Mouse (Mus musculus): ENCODE data around the gene Pld4. TPM values are rescaled to one million over a fixed set of nuclear protein-coding genes. Genes with fewer than 3 reads are reported as not detected.

The Pld4 gene
- 8.4 and 42.0 TPM in 2 replicates for polyA plus RNA-seq (2015; fragmentation: Nextera tagmentation; extraction: Ambion mirVana)

- WGBS, result 48% methylated on average over 4 of the region's 4 CpGs
- Histone ChIP-seq H3K27ac (replicated peaks) (no peak within 1 kb of the TSS), H3K4me1 (no peaks in the 10 kb centered on the region), H3K4me2 (no peak within 1 kb of the TSS), H3K36me3 (no peaks in the 10 kb centered on the region), H3K9me3 (replicated peaks) (no peaks in the 10 kb centered on the region), H3K9ac (replicated peaks) (no peak within 1 kb of the TSS), H3K27me3 (replicated peaks) (0 out of 2 replicates have a peak, but pooled peaks cover 2% of the 10 kb centered on the region), H3K4me3 (replicated peaks) (no peak within 1 kb of the TSS)
- ATAC-seq (ENCODE audit: low FRiP score), result no peak
These were observed at the start of gene Pld4 for GRCm38 (mm10) chr12:112760154-112760926. Gene Pld4 (plus strand): TSS chr12:112760655.

- Histone ChIP-seq H3K36me3 (no peaks in the 10 kb centered on the region), H3K4me1 (no peaks in the 10 kb centered on the region), H3K9ac (replicated peaks) (no peak overlapping the region), H3K4me2 (no peak overlapping the region), H3K27me3 (replicated peaks) (0 out of 2 replicates have a peak, but pooled peaks cover 2% of the 10 kb centered on the region), H3K9me3 (replicated peaks) (no peaks in the 10 kb centered on the region), H3K4me3 (replicated peaks) (no peak overlapping the region), H3K27ac (replicated peaks) (no peak overlapping the region)
- ATAC-seq (ENCODE audit: low FRiP score), result no peak
- WGBS, result 68% methylated on average over 3 of the region's 3 CpGs
These were observed 46.5 kb upstream of the Pld4 start for GRCm38 (mm10) chr12:112713984-112714383.

- WGBS, result 34% methylated on average over 7 of the region's 7 CpGs
- H3K4me2 ChIP-seq, result no peak overlapping the region
- H3K4me1 ChIP-seq, result peaks cover 13% of the 10 kb centered on the region; the same call in 1 of the 2 replicates
- no peak for ATAC-seq (ENCODE audit: low FRiP score)
- no peaks in the 10 kb centered on the region for H3K36me3 ChIP-seq
- peaks cover 9% of the 10 kb centered on the region for H3K27me3 ChIP-seq (replicated peaks)
- H3K9me3 ChIP-seq (replicated peaks), result no peaks in the 10 kb centered on the region
- no peak overlapping the region for H3K9ac ChIP-seq (replicated peaks)
- H3K27ac ChIP-seq (replicated peaks), result no peak overlapping the region
- H3K4me3 ChIP-seq (replicated peaks), result no peak overlapping the region
These were observed 43.3 kb upstream of the Pld4 start for GRCm38 (mm10) chr12:112717140-112717539.

- H3K4me3 ChIP-seq (replicated peaks), result no peak overlapping the region
- no peak overlapping the region for H3K4me2 ChIP-seq
- H3K27ac ChIP-seq (replicated peaks), result no peak overlapping the region
- no peak overlapping the region for H3K9ac ChIP-seq (replicated peaks)
- ATAC-seq (ENCODE audit: low FRiP score), result no peak
- H3K36me3 ChIP-seq, result no peaks in the 10 kb centered on the region
- WGBS, result 71% methylated on average over 5 of the region's 5 CpGs
- H3K4me1 ChIP-seq, result peaks cover 28% of the 10 kb centered on the region
- peaks cover 9% of the 10 kb centered on the region for H3K27me3 ChIP-seq (replicated peaks)
- no peaks in the 10 kb centered on the region for H3K9me3 ChIP-seq (replicated peaks)
These were observed 41.5 kb upstream of the Pld4 start for GRCm38 (mm10) chr12:112718995-112719394.

GRCm38 (mm10) chr12:112720216-112720615, 40.2 kb upstream of the Pld4 start, which contains the start of gene Cep170b:
Gene Cep170b (plus strand): TSS chr12:112720455.
- 80% methylated on average over 6 of the region's 6 CpGs for WGBS
- Histone ChIP-seq H3K4me3 (replicated peaks) (peak within 1 kb of the TSS; percentile 88), H3K9me3 (replicated peaks) (no peaks in the 10 kb centered on the region), H3K4me2 (peak within 1 kb of the TSS; percentile 89), H3K4me1 (peaks cover 40% of the 10 kb centered on the region), H3K27ac (replicated peaks) (no peak within 1 kb of the TSS; the same call in 1 of the 2 replicates), H3K36me3 (no peaks in the 10 kb centered on the region), H3K27me3 (replicated peaks) (peaks cover 9% of the 10 kb centered on the region), H3K9ac (replicated peaks) (peak within 1 kb of the TSS; percentile 36; the same call in 1 of the 2 replicates)
- ATAC-seq (ENCODE audit: low FRiP score), result no peak

GRCm38 (mm10) chr12:112720890-112721423, 39.5 kb upstream of the Pld4 start:
- 0 out of 2 replicates have a peak, but pooled peaks have one; percentile 2 for ATAC-seq (ENCODE audit: low FRiP score)
- H3K27ac ChIP-seq (replicated peaks), result no peak overlapping the region; the same call in 1 of the 2 replicates
- H3K9ac ChIP-seq (replicated peaks), result peak overlapping the region; percentile 36; the same call in 1 of the 2 replicates
- peaks cover 43% of the 10 kb centered on the region for H3K4me1 ChIP-seq
- H3K9me3 ChIP-seq (replicated peaks), result no peaks in the 10 kb centered on the region
- H3K27me3 ChIP-seq (replicated peaks), result peaks cover 9% of the 10 kb centered on the region
- H3K4me3 ChIP-seq (replicated peaks), result peak overlapping the region; percentile 88
- peak overlapping the region; percentile 89 for H3K4me2 ChIP-seq
- no peaks in the 10 kb centered on the region for H3K36me3 ChIP-seq
- 39% methylated on average over 12 of the region's 12 CpGs for WGBS

GRCm38 (mm10) chr12:112721424-112722239, 38.8 kb upstream of the Pld4 start:
- ATAC-seq (ENCODE audit: low FRiP score), result peak; percentile 67

GRCm38 (mm10) chr12:112722240-112723027, 38.0 kb upstream of the Pld4 start:
- Histone ChIP-seq H3K4me2 (peak overlapping the region; percentile 89), H3K27ac (replicated peaks) (peak overlapping the region; percentile 75), H3K4me1 (peaks cover 53% of the 10 kb centered on the region), H3K36me3 (no peaks in the 10 kb centered on the region; the same call in 1 of the 2 replicates), H3K9ac (replicated peaks) (peak overlapping the region; percentile 88), H3K9me3 (replicated peaks) (no peaks in the 10 kb centered on the region), H3K4me3 (replicated peaks) (peak overlapping the region; percentile 88), H3K27me3 (replicated peaks) (peaks cover 9% of the 10 kb centered on the region)
- under 1% methylated on average over 60 of the region's 75 CpGs for WGBS
- peak; percentile 58 for ATAC-seq (ENCODE audit: low FRiP score)

More at GRCm38 (mm10) chr12:112721424-112722239, 38.8 kb upstream of the Pld4 start:
- Histone ChIP-seq H3K4me2 (peak overlapping the region; percentile 89), H3K27me3 (replicated peaks) (peaks cover 9% of the 10 kb centered on the region), H3K9ac (replicated peaks) (peak overlapping the region; percentile 88), H3K4me1 (peaks cover 48% of the 10 kb centered on the region), H3K4me3 (replicated peaks) (peak overlapping the region; percentile 88), H3K9me3 (replicated peaks) (no peaks in the 10 kb centered on the region), H3K36me3 (no peaks in the 10 kb centered on the region; the same call in 1 of the 2 replicates), H3K27ac (replicated peaks) (peak overlapping the region; percentile 75)
- 2% methylated on average over 59 of the region's 69 CpGs for WGBS

GRCm38 (mm10) chr12:112723028-112723330, 37.5 kb upstream of the Pld4 start:
- peaks cover 9% of the 10 kb centered on the region for H3K27me3 ChIP-seq (replicated peaks)
- peak; percentile 13 for ATAC-seq (ENCODE audit: low FRiP score)
- H3K4me3 ChIP-seq (replicated peaks), result peak overlapping the region; percentile 88
- no peaks in the 10 kb centered on the region for H3K9me3 ChIP-seq (replicated peaks)
- 16% methylated on average over 5 of the region's 5 CpGs for WGBS
- H3K27ac ChIP-seq (replicated peaks), result peak overlapping the region; percentile 75; the same call in 1 of the 2 replicates
- H3K36me3 ChIP-seq, result peaks cover 4% of the 10 kb centered on the region; the same call in 1 of the 2 replicates
- H3K4me1 ChIP-seq, result peaks cover 54% of the 10 kb centered on the region
- peak overlapping the region; percentile 89 for H3K4me2 ChIP-seq
- peak overlapping the region; percentile 88 for H3K9ac ChIP-seq (replicated peaks)

GRCm38 (mm10) chr12:112723445-112723844, 37.0 kb upstream of the Pld4 start:
- Histone ChIP-seq H3K27me3 (replicated peaks) (peaks cover 9% of the 10 kb centered on the region), H3K9me3 (replicated peaks) (no peaks in the 10 kb centered on the region), H3K36me3 (peaks cover 4% of the 10 kb centered on the region; the same call in 1 of the 2 replicates), H3K4me1 (peaks cover 54% of the 10 kb centered on the region), H3K4me2 (peak overlapping the region; percentile 89), H3K4me3 (replicated peaks) (peak overlapping the region; percentile 88), H3K27ac (replicated peaks) (0 out of 2 replicates have a peak overlapping the region, but pooled peaks have one; percentile 75), H3K9ac (replicated peaks) (peak overlapping the region; percentile 88)
- WGBS, result 92% methylated on average over 6 of the region's 6 CpGs
- ATAC-seq (ENCODE audit: low FRiP score), result no peak

Measured in neural tube, embryonic 15.5 days (tissue).